Mouse (Mus musculus) MEL (cell line): ENCODE data around the gene Cyyr1.

Experiments used
- CHD1 ChIP-seq: IDR thresholded peaks from 2 replicates; pipeline ENCODE4 v1.6.1; 2012; ENCODE audit warnings: low read depth, mild to moderate bottlenecking, inconsistent platforms, low read length, improper control_type of control experiment
- CTCF ChIP-seq, 3 experiments: IDR thresholded peaks in 2 of 3; conservative IDR thresholded peaks in 1 of 3; 2 replicates each; pipeline ENCODE4 v1.5.1; 2011 to 2012; ENCODE audit warnings: low read length in 3 of 3, low read depth in 2 of 3, mild to moderate bottlenecking in 2 of 3, improper control_type of control experiment in 1 of 3, inconsistent platforms in 1 of 3, mixed read lengths in 1 of 3, moderate library complexity in 1 of 3; ENCODE audit not compliant: control insufficient read depth in 1 of 3, insufficient read depth in 1 of 3, poor library complexity in 1 of 3, severe bottlenecking in 1 of 3
- EP300 ChIP-seq, 2 experiments: IDR thresholded peaks; 2 replicates each; pipeline ENCODE4 v1.6.1; 2011; ENCODE audit warnings: improper control_type of control experiment in 2 of 2, low read length in 2 of 2, low read depth in 1 of 2, mild to moderate bottlenecking in 1 of 2
- ETS1 ChIP-seq: IDR thresholded peaks from 2 replicates; pipeline ENCODE4 v1.6.1; 2012; ENCODE audit warnings: low read depth, mild to moderate bottlenecking, inconsistent platforms, low read length, improper control_type of control experiment, moderate library complexity
- GABPA ChIP-seq: IDR thresholded peaks from 2 replicates; pipeline ENCODE4 v1.6.1; 2012; ENCODE audit warnings: low read depth, mild to moderate bottlenecking, inconsistent platforms, low read length, improper control_type of control experiment, moderate library complexity
- GATA1 ChIP-seq: IDR thresholded peaks from 2 replicates; pipeline ENCODE4 v1.6.1; 2011; ENCODE audit warnings: low read depth, low read length, improper control_type of control experiment
- POLR2A ChIP-seq, 2 experiments: IDR thresholded peaks; 2 replicates each; pipeline ENCODE4 v1.6.1; 2011 to 2012; ENCODE audit warnings: low read length in 2 of 2, mild to moderate bottlenecking in 2 of 2, control low read depth in 1 of 2, improper control_type of control experiment in 1 of 2, low read depth in 1 of 2, moderate library complexity in 1 of 2; ENCODE audit not compliant: control insufficient read depth in 1 of 2, insufficient read depth in 1 of 2, poor library complexity in 1 of 2
- SMC3 ChIP-seq: IDR thresholded peaks from 2 replicates; pipeline ENCODE4 v1.6.1; 2011; ENCODE audit warnings: low read depth, low read length, improper control_type of control experiment
- TAL1 ChIP-seq: IDR thresholded peaks from 2 replicates; pipeline ENCODE4 v1.6.1; 2012; ENCODE audit warnings: mild to moderate bottlenecking, inconsistent platforms, low read length, moderate library complexity, mixed read lengths
- TBP ChIP-seq: IDR thresholded peaks from 2 replicates; pipeline ENCODE4 v1.8.0; 2011; ENCODE audit warnings: low read depth, low read length, improper control_type of control experiment

DNA sequence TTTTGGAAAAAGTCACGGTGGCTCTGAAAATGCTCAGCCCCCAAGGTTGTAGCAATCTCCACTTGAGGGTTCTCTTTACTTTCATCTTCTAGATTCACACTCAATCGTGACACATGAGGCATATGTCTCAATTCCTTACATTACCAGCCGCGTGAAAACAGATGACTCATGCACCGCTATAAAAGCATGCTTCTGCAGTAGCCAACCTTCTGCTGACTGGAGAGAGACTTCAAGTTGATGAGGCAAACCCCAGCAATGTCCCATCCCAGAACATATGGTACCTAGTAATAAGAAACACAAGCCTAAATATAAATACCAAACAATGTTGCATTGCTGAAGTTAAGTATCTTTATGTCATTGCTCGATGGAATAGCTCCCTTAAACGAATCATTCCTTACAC, 65.9 kb downstream of the Cyyr1 start:
- no peak for TF ChIP-seq POLR2A (IDR thresholded peaks at IDR 0.05; ENCODE audit: control insufficient read depth in 1 of 2, insufficient read depth in 1 of 2, low read depth in 1 of 2, low read length in 2 of 2, poor library complexity in 1 of 2)
- TF ChIP-seq TBP, result no peak
- no peak for TF ChIP-seq CTCF (IDR thresholded peaks at IDR 0.05 in 2 of 3, conservative IDR thresholded peaks at IDR 0.05 in 1 of 3; ENCODE audit: control insufficient read depth in 1 of 3, insufficient read depth in 1 of 3, low read depth in 2 of 3, low read length in 3 of 3, poor library complexity in 1 of 3, severe bottlenecking in 1 of 3)
- no peak for TF ChIP-seq SMC3
- TF ChIP-seq EP300 (IDR thresholded peaks at IDR 0.05; ENCODE audit: low read depth in 1 of 2, low read length in 2 of 2), result no peak
- TF ChIP-seq CHD1, result no peak
- TF ChIP-seq ETS1, result no peak
- no peak for TF ChIP-seq TAL1
- no peak for TF ChIP-seq GABPA
- no peak for TF ChIP-seq GATA1
